Mouse (Mus musculus) cerebellum, adult 2 months (tissue): ENCODE results near the gene Lin37. TPM values are rescaled to one million over a fixed set of nuclear protein-coding genes. Genes with fewer than 3 reads are reported as not detected.
A peak's percentile ranks its signal among the peaks of the same experiment; 100 is the strongest.

Experiments
- DNase-seq, 2 experiments: peaks; one replicate each; pipeline ENCODE4 v3.0.0; 2021
- H3K27ac ChIP-seq: fragments of 200-500 bp; 2 replicates; pipeline ENCODE4 v1.5.1; 2012; ENCODE audit warnings: low read length, control low read depth, inconsistent platforms; ENCODE audit not compliant: insufficient read depth
- H3K27me3 ChIP-seq: fragments of 200-500 bp; 2 replicates; pipeline ENCODE4 v1.6.1; 2012; ENCODE audit warnings: inconsistent platforms, mild to moderate bottlenecking, low read length, moderate library complexity; ENCODE audit not compliant: control insufficient read depth, insufficient read depth
- H3K4me1 ChIP-seq: fragments of 200-500 bp; 2 replicates; pipeline ENCODE4 v1.6.1; 2011; ENCODE audit warnings: low read length; ENCODE audit not compliant: control insufficient read depth, insufficient read depth
- H3K4me3 ChIP-seq: fragments of 200-500 bp; replicated peaks from 2 replicates; pipeline ENCODE3; 2011; ENCODE audit warnings: mild to moderate bottlenecking, low read depth, low read length, control low read depth; ENCODE audit not compliant: insufficient read depth
- CTCF ChIP-seq: fragments of 200-500 bp; IDR thresholded peaks from 2 replicates; pipeline ENCODE4 v1.5.1; 2011; ENCODE audit warnings: low read depth, mild to moderate bottlenecking, control low read depth, low read length, moderate library complexity, borderline replicate concordance; ENCODE audit not compliant: insufficient read depth
- POLR2A ChIP-seq: fragments of 200-500 bp; IDR thresholded peaks from 2 replicates; pipeline ENCODE4 v1.6.1; 2011; ENCODE audit warnings: low read length, control low read depth, borderline replicate concordance; ENCODE audit not compliant: insufficient read depth
- WGBS: fragments of 180-500 bp; shearing (Covaris S2); methylation state at CpG from one replicate; pipeline ENCODE4 v1.1.7; 2018; 5-methylcytosine and 5-hydroxymethylcytosine counted together
- polyA plus RNA-seq: library from polyadenylated mRNA; depleted of rRNA; stranded (reverse); fragments of >200 nt; gene quantifications from 2 replicates; pipeline ENCODE4 v1.2.3, GENCODE M21; 2012

The Lin37 gene
- polyA plus RNA-seq, 1 experiment = 60.2 TPM

GRCm38 (mm10) chr7:30598786-30599185 lies 39.1 kb upstream of the Lin37 start, which contains the start of gene Zbtb32:
TSS of gene Zbtb32 (minus strand) at chr7:30598909.
- Histone ChIP-seq H3K27ac (no peak within 1 kb of the TSS), H3K27me3 (no peaks in the 10 kb centered on the region), H3K4me1 (peaks cover 6% of the 10 kb centered on the region), H3K4me3 (peak within 1 kb of the TSS; percentile 15)
- TF ChIP-seq POLR2A (no peak), CTCF (no peak)
- 93% methylated on average over 12 of the region's 12 CpGs for WGBS
- DNase-seq = no peak

- Histone ChIP-seq H3K4me3 (no peak overlapping the region), H3K27me3 (no peaks in the 10 kb centered on the region), H3K4me1 (peaks cover 6% of the 10 kb centered on the region), H3K27ac (no peak overlapping the region)
- 59% methylated on average over 5 of the region's 5 CpGs for WGBS
- DNase-seq = no peak
- no peak for TF ChIP-seq CTCF
- TF ChIP-seq POLR2A = no peak
Measured at GRCm38 (mm10) chr7:30596811-30597210, 37.2 kb upstream of the Lin37 start.

DNA sequence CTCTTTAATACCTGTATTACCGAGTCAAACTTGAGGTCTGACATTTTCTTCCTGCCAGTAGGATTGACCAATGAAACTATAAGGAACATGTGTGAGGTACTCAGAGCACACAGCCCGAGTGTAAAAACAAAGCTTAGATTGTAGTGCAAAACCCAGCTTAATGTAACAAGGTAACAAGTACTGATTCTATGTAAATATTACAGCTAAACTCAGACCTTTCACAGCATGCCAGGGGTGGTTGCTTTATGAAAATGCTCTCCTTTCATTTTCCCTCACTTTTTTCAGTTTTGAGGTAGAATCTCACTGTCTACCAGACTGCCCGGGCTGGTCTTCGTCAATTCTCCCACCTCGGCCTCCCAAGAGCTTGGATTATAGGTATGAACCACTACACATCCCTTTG lies 36.5 kb upstream of the Lin37 start:
- H3K27me3 ChIP-seq = no peaks in the 10 kb centered on the region
- no peak overlapping the region for H3K27ac ChIP-seq
- no peak for DNase-seq
- 84% methylated on average over 5 of the region's 5 CpGs for WGBS
- peaks cover 6% of the 10 kb centered on the region for H3K4me1 ChIP-seq
- no peak overlapping the region for H3K4me3 ChIP-seq
- TF ChIP-seq CTCF = no peak
- TF ChIP-seq POLR2A = no peak

- 58% methylated on average over 4 of the region's 4 CpGs for WGBS
- TF ChIP-seq CTCF (no peak), POLR2A (no peak)
- Histone ChIP-seq H3K27ac (no peak overlapping the region), H3K27me3 (no peaks in the 10 kb centered on the region), H3K4me3 (no peak overlapping the region), H3K4me1 (no peaks in the 10 kb centered on the region)
- no peak for DNase-seq
Measured at GRCm38 (mm10) chr7:30594510-30595024, 34.9 kb upstream of the Lin37 start.

- 52% methylated on average over 10 of the region's 10 CpGs for WGBS
- Histone ChIP-seq H3K4me1 (no peaks in the 10 kb centered on the region), H3K27ac (no peak overlapping the region), H3K27me3 (no peaks in the 10 kb centered on the region), H3K4me3 (no peak overlapping the region)
- no peak for TF ChIP-seq POLR2A
- TF ChIP-seq CTCF = no peak
- no peak for DNase-seq
Measured at GRCm38 (mm10) chr7:30593579-30594509, 34.2 kb upstream of the Lin37 start.

- Histone ChIP-seq H3K4me1 (no peaks in the 10 kb centered on the region), H3K4me3 (no peak overlapping the region), H3K27ac (no peak overlapping the region), H3K27me3 (no peaks in the 10 kb centered on the region)
- TF ChIP-seq CTCF (no peak), POLR2A (no peak)
- no peak for DNase-seq
- WGBS = 73% methylated on average over 5 of the region's 5 CpGs
Measured at GRCm38 (mm10) chr7:30592772-30593423, 33.3 kb upstream of the Lin37 start.

DNA sequence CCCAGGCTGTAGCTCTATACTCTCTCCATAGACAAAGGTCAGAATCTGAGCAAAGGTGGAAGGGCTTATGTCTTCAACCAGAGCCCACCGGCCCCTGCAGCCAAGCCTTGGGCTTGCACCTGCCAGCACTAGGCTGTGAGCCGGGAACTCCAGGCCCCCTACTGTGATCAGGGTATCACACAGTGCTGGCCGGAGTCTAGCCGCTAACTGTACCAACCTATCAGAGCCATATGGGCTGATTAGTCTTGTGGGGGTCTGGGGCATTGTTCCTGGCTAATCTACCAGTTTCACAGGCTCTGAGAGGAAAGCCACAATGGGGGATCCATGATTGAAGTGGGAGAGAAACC lies 31.9 kb upstream of the Lin37 start:
- Histone ChIP-seq H3K4me1 (peaks cover 7% of the 10 kb centered on the region; the same call in 1 of the 2 replicates), H3K27me3 (no peaks in the 10 kb centered on the region), H3K27ac (no peak overlapping the region), H3K4me3 (no peak overlapping the region)
- TF ChIP-seq CTCF (no peak), POLR2A (no peak)
- DNase-seq = no peak
- 13% methylated on average over 4 of the region's 4 CpGs for WGBS

GRCm38 (mm10) chr7:30590927-30591604 lies 31.4 kb upstream of the Lin37 start:
- TF ChIP-seq CTCF = no peak
- no peak for TF ChIP-seq POLR2A
- no peak overlapping the region for H3K4me3 ChIP-seq
- H3K4me1 ChIP-seq = peaks cover 7% of the 10 kb centered on the region; the same call in 1 of the 2 replicates
- 83% methylated on average over 9 of the region's 9 CpGs for WGBS
- H3K27ac ChIP-seq = no peak overlapping the region
- no peak for DNase-seq
- no peaks in the 10 kb centered on the region for H3K27me3 ChIP-seq
